Mouse (Mus musculus) thymus, adult 2 months (tissue): ENCODE results near the gene Mrps31. TPM values are rescaled to one million over a fixed set of nuclear protein-coding genes. Genes with fewer than 3 reads are reported as not detected.

Source experiments
- DNase-seq: peaks from one replicate; pipeline ENCODE4 v3.0.0; 2021
- H3K27ac ChIP-seq: fragments of 200-500 bp; 2 replicates; pipeline ENCODE4 v1.5.1; 2012; ENCODE audit warnings: low read length, control low read depth; ENCODE audit not compliant: control insufficient read depth, insufficient read depth
- H3K27me3 ChIP-seq: fragments of 200-500 bp; 2 replicates; pipeline ENCODE4 v1.6.1; 2012; ENCODE audit warnings: mild to moderate bottlenecking, low read length, moderate library complexity, mixed read lengths; ENCODE audit not compliant: control insufficient read depth, insufficient read depth
- H3K36me3 ChIP-seq: fragments of 200-500 bp; 2 replicates; pipeline ENCODE4 v1.6.1; 2012; ENCODE audit warnings: mild to moderate bottlenecking, low read length, moderate library complexity; ENCODE audit not compliant: control insufficient read depth, insufficient read depth
- H3K4me1 ChIP-seq: fragments of 200-500 bp; replicated peaks from 2 replicates; pipeline ENCODE4 v1.6.1; 2012; ENCODE audit warnings: low read length; ENCODE audit not compliant: control insufficient read depth, insufficient read depth
- H3K4me3 ChIP-seq: fragments of 200-500 bp; 2 replicates; pipeline ENCODE4 v1.5.1; 2012; ENCODE audit warnings: mild to moderate bottlenecking, low read length, control low read depth, moderate library complexity; ENCODE audit not compliant: control insufficient read depth, insufficient read depth
- CTCF ChIP-seq: fragments of 200-500 bp; IDR thresholded peaks from 2 replicates; pipeline ENCODE4 v1.5.1; 2012; ENCODE audit warnings: mild to moderate bottlenecking, control low read depth, low read length, moderate library complexity, borderline replicate concordance; ENCODE audit not compliant: control insufficient read depth, poor library complexity, insufficient read depth; ENCODE audit errors: extremely low read depth
- POLR2A ChIP-seq: fragments of 200-500 bp; IDR thresholded peaks from 2 replicates; pipeline ENCODE4 v1.6.1; 2012; ENCODE audit warnings: mild to moderate bottlenecking, low read length, control low read depth, moderate library complexity; ENCODE audit not compliant: control insufficient read depth, poor library complexity, insufficient read depth; ENCODE audit errors: extremely low read depth
- WGBS: fragments of 180-500 bp; shearing (Covaris S2); methylation state at CpG from one replicate; pipeline ENCODE4 v1.1.7; 2018; 5-methylcytosine and 5-hydroxymethylcytosine counted together
- polyA plus RNA-seq: library from polyadenylated mRNA; depleted of rRNA; stranded (reverse); fragments of >200 nt; gene quantifications from 2 replicates; pipeline ENCODE4 v1.2.3, GENCODE M21; 2012; rRNA removed

Mrps31 gene
- polyA plus RNA-seq, 1 experiment: 5.0 TPM

DNA sequence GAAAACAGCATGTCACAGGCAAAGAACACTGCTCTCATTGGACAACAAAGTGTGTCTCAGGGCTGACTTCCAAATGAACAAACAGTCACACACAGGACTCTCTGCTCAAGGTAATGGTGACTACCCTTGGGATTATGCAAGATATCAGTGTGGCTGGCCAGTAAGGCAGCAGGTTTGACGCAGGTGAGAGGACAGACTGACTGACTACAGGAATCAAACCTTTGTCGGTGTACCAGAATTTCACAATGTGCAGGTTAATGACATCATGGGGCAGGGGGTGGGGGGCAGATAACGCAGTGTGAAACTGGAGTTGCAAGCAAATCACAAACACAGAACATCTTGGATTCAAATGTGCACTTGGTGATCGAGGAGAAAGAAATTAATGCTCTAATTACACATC lies 10.6 kb upstream of the Mrps31 start:
- Histone ChIP-seq H3K27me3 (no peaks in the 10 kb centered on the region), H3K4me1 (peaks cover 6% of the 10 kb centered on the region; the same call in 1 of the 2 replicates), H3K4me3 (no peak overlapping the region), H3K36me3 (no peaks in the 10 kb centered on the region), H3K27ac (no peak overlapping the region)
- no peak for DNase-seq
- WGBS: 98% methylated on average over 4 of the region's 4 CpGs
- TF ChIP-seq CTCF: no peak
- TF ChIP-seq POLR2A: no peak

DNA sequence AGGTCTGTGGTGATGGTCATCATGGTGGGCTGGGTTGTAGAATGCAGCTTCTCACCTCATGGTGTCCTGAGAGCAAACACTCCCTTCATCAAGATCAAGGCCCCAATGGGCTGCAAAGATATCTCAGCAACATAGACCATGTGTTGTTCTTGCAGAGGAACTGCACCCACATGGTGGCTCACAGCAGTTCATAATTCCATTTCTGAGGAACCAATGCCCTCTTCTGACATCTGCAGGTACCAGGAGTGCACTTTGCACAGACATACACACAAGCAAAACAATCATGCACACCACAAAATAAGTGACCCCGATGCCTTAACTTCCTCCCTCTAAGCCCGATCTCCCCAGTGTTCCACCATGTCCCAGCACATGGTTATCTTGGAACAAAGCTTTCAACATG lies 7.9 kb upstream of the Mrps31 start:
- TF ChIP-seq POLR2A (no peak), CTCF (no peak)
- 77% methylated on average over 2 of the region's 2 CpGs for WGBS

DNA sequence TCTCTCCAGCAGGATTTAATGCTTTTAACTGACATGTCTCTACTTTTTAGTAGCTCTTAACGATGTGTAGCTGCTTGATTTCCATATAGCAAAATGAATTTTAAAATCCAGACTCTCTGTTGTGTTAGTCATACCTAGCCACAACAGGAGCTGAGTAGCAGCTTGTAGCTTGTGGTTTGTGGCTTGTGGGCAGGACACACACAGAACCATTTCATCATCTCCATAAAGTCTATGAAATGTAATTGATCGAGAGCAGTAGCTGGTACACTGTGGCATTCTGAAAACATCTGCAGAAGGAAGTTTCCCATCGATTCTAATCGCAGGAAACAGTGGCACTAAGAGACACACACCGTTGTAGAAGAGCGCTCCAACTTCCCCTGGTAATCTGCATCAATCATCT lies 5.4 kb upstream of the Mrps31 start:
- H3K36me3 ChIP-seq: no peaks in the 10 kb centered on the region
- H3K27me3 ChIP-seq: no peaks in the 10 kb centered on the region
- H3K4me1 ChIP-seq: no peaks in the 10 kb centered on the region
- WGBS: 1% methylated on average over 6 of the region's 6 CpGs
- TF ChIP-seq POLR2A (no peak), CTCF (no peak)
- H3K4me3 ChIP-seq: no peak overlapping the region
- no peak overlapping the region for H3K27ac ChIP-seq
- no peak for DNase-seq

More for the DNA sequence above, 7.9 kb upstream of the Mrps31 start:
- Histone ChIP-seq H3K4me3 (no peak overlapping the region), H3K4me1 (peaks cover 2% of the 10 kb centered on the region; the same call in 1 of the 2 replicates), H3K27ac (no peak overlapping the region), H3K36me3 (no peaks in the 10 kb centered on the region), H3K27me3 (no peaks in the 10 kb centered on the region)
- no peak for DNase-seq

- H3K27me3 ChIP-seq: no peaks in the 10 kb centered on the region
- H3K27ac ChIP-seq: no peak overlapping the region
- H3K36me3 ChIP-seq: no peaks in the 10 kb centered on the region
- peak overlapping the region; percentile 80 for H3K4me3 ChIP-seq
- 14% methylated on average over 16 of the region's 16 CpGs for WGBS
- DNase-seq: no peak
- no peaks in the 10 kb centered on the region for H3K4me1 ChIP-seq
- no peak for TF ChIP-seq CTCF
- no peak for TF ChIP-seq POLR2A
These were observed 376 bp upstream of the Mrps31 start for GRCm38 (mm10) chr8:22410688-22411281.

- WGBS: 21% methylated on average over 8 of the region's 8 CpGs
- H3K36me3 ChIP-seq: no peaks in the 10 kb centered on the region
- no peak overlapping the region for H3K27ac ChIP-seq
- no peak for TF ChIP-seq CTCF
- no peak for TF ChIP-seq POLR2A
- no peaks in the 10 kb centered on the region for H3K4me1 ChIP-seq
- no peak overlapping the region for H3K4me3 ChIP-seq
- H3K27me3 ChIP-seq: no peaks in the 10 kb centered on the region
- DNase-seq: no peak
These were observed 810 bp downstream of the Mrps31 start for GRCm38 (mm10) chr8:22411971-22412370.

Other genes with a start within 250 kb of the Mrps31 start
- 1.2 and 1.8 TPM in 2 replicates for gene Nek3, start 244.9 kb upstream of the Mrps31 start, polyA plus RNA-seq
- gene Ckap2, start 225.5 kb upstream of the Mrps31 start, polyA plus RNA-seq: 11.7 and 13.6 TPM in 2 replicates
- 14.6 and 16.9 TPM in 2 replicates for gene Vps36, start 218.6 kb upstream of the Mrps31 start, polyA plus RNA-seq
- gene Thsd1, start 184.0 kb upstream of the Mrps31 start, polyA plus RNA-seq: 1.8 and 2.1 TPM in 2 replicates
- gene Tpte, start 127.9 kb upstream of the Mrps31 start, polyA plus RNA-seq: not detected in 2 replicates
- 3.8 and 5.4 TPM in 2 replicates for gene Slc25a15, start 12.8 kb upstream of the Mrps31 start, polyA plus RNA-seq